Mouse (Mus musculus): Measurements from ENCODE around the gene Frrs1.

- TF ChIP-seq GATA1 (IDR thresholded peaks at IDR 0.05; ENCODE audit: low read length) (no peak), TAL1 (IDR thresholded peaks at IDR 0.05; ENCODE audit: low read length) (no peak)
Observed at GRCm38 (mm10) chr3:116864421-116864820, 5.2 kb downstream of the Frrs1 start.

Measured in erythroblast, embryonic 14.5 days (primary cell).